Mouse (Mus musculus) cortical plate, adult 2 months (tissue): Measurements from ENCODE around the gene Slc4a10.

Experiments used
- CTCF ChIP-seq: fragments of 200-500 bp; IDR thresholded peaks from 2 replicates; pipeline ENCODE4 v1.5.1; 2011; ENCODE audit warnings: mild to moderate bottlenecking, control low read depth, low read length; ENCODE audit not compliant: insufficient read depth; ENCODE audit errors: extremely low read depth
- POLR2A ChIP-seq: fragments of 200-500 bp; IDR thresholded peaks from 2 replicates; pipeline ENCODE4 v1.6.1; 2011; ENCODE audit warnings: mild to moderate bottlenecking, low read length, control low read depth; ENCODE audit not compliant: insufficient read depth; ENCODE audit errors: extremely low read depth

GRCm38 (mm10) chr2:62076512-62076911 is 30.2 kb downstream of the Slc4a10 start:
- TF ChIP-seq CTCF (no peak), POLR2A (no peak)
